Mouse (Mus musculus) hindbrain, embryonic 11.5 days (tissue): ENCODE results near the gene Gstm3. TPM values are rescaled to one million over a fixed set of nuclear protein-coding genes. Genes with fewer than 3 reads are reported as not detected.
"Not testable (repeated sequence)": the region's sequence is repeated elsewhere in the genome, so short reads cannot be mapped to it uniquely, and the experiment has no call there.

ENCODE experiments used
- ATAC-seq: fragments of 200-750 bp; cut with Nextera tagmentation; 2 replicates; pipeline ENCODE4 v1.8.0; 2017; ENCODE audit warnings: mild to moderate bottlenecking, moderate TSS enrichment, moderate library complexity; ENCODE audit not compliant: low FRiP score
- DNase-seq: peaks from one replicate; pipeline ENCODE4 v3.0.0-alpha.2; 2015; ENCODE audit warnings: low spot score
- H3K27ac ChIP-seq: fragments of 300-500 bp; sonication (generic); 2 replicates; pipeline ENCODE4 v1.5.1; 2014; ENCODE audit warnings: mild to moderate bottlenecking, low read depth, low read length
- H3K27me3 ChIP-seq: fragments of 300-500 bp; sonication (generic); 2 replicates; pipeline ENCODE4 v1.6.1; 2014; ENCODE audit warnings: mild to moderate bottlenecking, low read length, moderate library complexity, mixed read lengths; ENCODE audit not compliant: control insufficient read depth, insufficient read depth
- H3K36me3 ChIP-seq: fragments of 300-500 bp; sonication (generic); 2 replicates; pipeline ENCODE4 v1.6.1; 2014; ENCODE audit warnings: mild to moderate bottlenecking, low read length, moderate library complexity, mixed read lengths; ENCODE audit not compliant: control insufficient read depth, insufficient read depth
- H3K4me1 ChIP-seq: fragments of 300-500 bp; sonication (generic); replicated peaks from 2 replicates; pipeline ENCODE4 v1.6.1; 2014; ENCODE audit warnings: low read length, mixed read lengths; ENCODE audit not compliant: control insufficient read depth, insufficient read depth
- H3K4me2 ChIP-seq: fragments of 300-500 bp; sonication (generic); replicated peaks from 2 replicates; pipeline ENCODE4 v1.6.1; 2014; ENCODE audit warnings: mild to moderate bottlenecking, low read depth, low read length
- H3K4me3 ChIP-seq: fragments of 300-500 bp; sonication (generic); 2 replicates; pipeline ENCODE4 v1.5.1; 2014; ENCODE audit warnings: low read depth, low read length
- H3K9ac ChIP-seq: fragments of 300-500 bp; sonication (generic); 2 replicates; pipeline ENCODE4 v1.6.1; 2014; ENCODE audit warnings: low read depth, low read length
- H3K9me3 ChIP-seq: fragments of 300-500 bp; sonication (generic); 2 replicates; pipeline ENCODE4 v1.6.1; 2016; ENCODE audit warnings: low read length; ENCODE audit not compliant: control insufficient read depth
- WGBS: fragments of 180-500 bp; shearing (Covaris S2); extraction: QIAGEN DNeasy Blood & Tissue Kit; methylation state at CpG from one replicate; pipeline ENCODE4 v1.1.7; 2014; 5-methylcytosine and 5-hydroxymethylcytosine counted together
- polyA plus RNA-seq: library from polyadenylated mRNA; unstranded; fragments of >200 nt; fragmentation: Nextera tagmentation; extraction: Ambion mirVana; gene quantifications from 2 replicates; pipeline ENCODE4 v1.2.1, GENCODE M21; 2014

Gene Gstm3
- not detected in 2 replicates for polyA plus RNA-seq

DNA sequence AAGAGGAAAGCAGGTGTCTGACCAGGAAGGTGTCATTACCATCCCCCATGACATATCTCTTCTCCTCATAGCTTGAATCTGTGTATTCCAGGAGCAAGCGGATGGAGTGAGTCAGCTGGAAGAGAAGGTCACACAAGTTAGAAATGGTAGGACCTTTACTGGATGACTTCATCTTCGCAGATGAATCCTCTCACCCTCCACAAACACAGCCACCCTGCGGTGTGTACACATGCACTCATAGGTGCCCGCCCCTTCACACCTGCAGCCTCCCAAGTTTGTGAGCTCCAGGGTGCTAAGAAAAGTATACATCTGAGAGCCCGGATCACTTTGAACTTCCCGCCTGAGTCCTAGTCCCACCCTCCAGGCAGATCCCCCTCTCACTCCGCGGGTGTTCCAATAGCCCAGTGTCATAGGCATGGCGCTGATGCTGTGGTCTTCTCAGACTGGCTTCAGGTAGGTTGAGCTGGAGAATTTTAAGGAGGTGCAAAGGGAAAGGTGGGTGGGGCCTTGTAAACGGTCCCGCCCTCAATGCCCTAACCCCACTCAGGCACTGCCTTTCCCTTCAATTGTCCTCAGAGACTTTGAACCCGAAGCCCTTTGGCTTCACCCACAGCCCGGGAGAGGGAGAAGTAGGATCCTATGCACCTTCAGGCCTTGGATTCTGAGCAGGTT lies at the start of gene Gstm3:
Gene Gstm3 (minus strand): TSS at position 560 of the 672 bp plus-strand sequence.
- H3K36me3 ChIP-seq: no peaks in the 10 kb centered on the region
- no peak within 1 kb of the TSS for H3K9ac ChIP-seq
- no peak within 1 kb of the TSS for H3K4me3 ChIP-seq
- 60% methylated on average over 13 of the region's 13 CpGs for WGBS
- DNase-seq: no peak
- no peaks in the 10 kb centered on the region for H3K9me3 ChIP-seq
- H3K27ac ChIP-seq: no peak within 1 kb of the TSS
- no peaks in the 10 kb centered on the region for H3K4me1 ChIP-seq
- H3K4me2 ChIP-seq: no peak within 1 kb of the TSS
- ATAC-seq: no peak
- H3K27me3 ChIP-seq: no peaks in the 10 kb centered on the region

DNA sequence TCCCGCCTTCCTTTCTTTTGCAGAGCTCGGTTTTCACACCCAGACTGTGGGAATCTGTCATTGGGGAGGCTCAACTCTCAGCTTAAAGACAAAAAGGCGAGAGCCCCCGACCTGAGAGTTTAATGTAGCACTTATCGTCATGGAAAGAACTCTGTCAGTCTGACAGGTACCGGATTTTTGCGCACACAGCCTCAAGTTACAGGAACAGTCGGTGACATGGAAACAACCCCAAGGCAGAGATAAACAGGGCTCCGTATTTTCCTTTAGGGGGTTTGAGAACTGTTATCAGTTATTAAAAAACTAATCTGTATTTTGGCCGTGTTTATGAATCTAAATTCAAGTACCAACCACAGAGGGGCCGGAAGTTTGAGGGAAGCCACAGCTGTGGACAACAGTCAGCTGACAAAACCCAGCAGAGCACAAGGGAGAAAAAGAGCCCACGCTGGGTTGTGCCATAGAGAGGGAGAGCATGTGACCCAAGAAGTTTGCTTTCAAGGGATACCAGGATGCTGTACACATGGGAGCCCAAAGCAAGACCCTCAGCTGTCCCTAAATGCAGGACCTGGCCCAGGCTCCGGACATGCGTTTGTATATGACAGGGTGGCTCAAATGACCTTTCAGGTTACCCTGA lies 49.2 kb upstream of the Gstm3 start:
- Histone ChIP-seq H3K4me2 (peak overlapping the region; percentile 72), H3K36me3 (no peaks in the 10 kb centered on the region), H3K4me3 (peak overlapping the region; percentile 43), H3K9ac (no peak overlapping the region; the same call in 1 of the 2 replicates), H3K4me1 (0 out of 2 replicates have a peak, but pooled peaks cover 3% of the 10 kb centered on the region), H3K9me3 (no peaks in the 10 kb centered on the region), H3K27ac (no peak overlapping the region), H3K27me3 (no peaks in the 10 kb centered on the region)
- ATAC-seq: no peak
- 35% methylated on average over 14 of the region's 14 CpGs for WGBS
- DNase-seq: no peak

GRCm38 (mm10) chr3:108017473-108018189 lies 48.5 kb upstream of the Gstm3 start, which contains the start of gene Gstm1:
TSS of gene Gstm1 (minus strand) at chr3:108017973.
- WGBS: under 1% methylated on average over 31 of the region's 31 CpGs
- H3K27me3 ChIP-seq: no peaks in the 10 kb centered on the region
- H3K9ac ChIP-seq: peak within 1 kb of the TSS; percentile 33; the same call in 1 of the 2 replicates
- 0 out of 2 replicates have a peak within 1 kb of the TSS, but pooled peaks have one; percentile 30 for H3K27ac ChIP-seq
- H3K4me1 ChIP-seq: 0 out of 2 replicates have a peak, but pooled peaks cover 3% of the 10 kb centered on the region
- H3K9me3 ChIP-seq: no peaks in the 10 kb centered on the region
- H3K36me3 ChIP-seq: no peaks in the 10 kb centered on the region
- ATAC-seq: peak; percentile 97
- peak within 1 kb of the TSS; percentile 43 for H3K4me3 ChIP-seq
- H3K4me2 ChIP-seq: peak within 1 kb of the TSS; percentile 72
- peak; percentile 93 for DNase-seq

DNA sequence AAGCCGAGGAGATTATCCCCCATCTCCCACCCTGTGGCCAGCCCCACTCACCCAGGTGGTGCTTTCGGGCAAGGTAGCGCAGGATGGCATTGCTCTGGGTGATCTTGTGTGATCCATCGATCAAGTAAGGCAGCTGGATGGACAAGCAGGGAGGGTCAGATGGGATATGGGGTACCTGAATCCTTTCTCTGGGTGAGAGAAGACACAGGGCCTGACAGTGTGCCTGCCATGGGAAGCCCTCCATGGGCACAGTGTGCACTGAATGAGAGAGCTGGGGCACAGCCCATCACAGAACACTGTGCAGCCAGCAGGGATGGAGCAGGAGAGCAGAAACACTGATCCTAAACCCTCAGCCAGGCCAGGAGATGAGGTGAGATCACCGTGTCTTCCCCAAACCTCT lies 47.4 kb upstream of the Gstm3 start:
- H3K9me3 ChIP-seq, ATAC-seq, DNase-seq, H3K4me2 ChIP-seq, H3K36me3 ChIP-seq, H3K27ac ChIP-seq, H3K27me3 ChIP-seq, H3K4me1 ChIP-seq, H3K9ac ChIP-seq, H3K4me3 ChIP-seq: not testable (repeated sequence)
- WGBS: 95% methylated on average over 5 of the region's 5 CpGs

GRCm38 (mm10) chr3:108014974-108015346 lies 45.9 kb upstream of the Gstm3 start:
- no peak for DNase-seq
- H3K27ac ChIP-seq: no peak overlapping the region
- 86% methylated on average over 2 of the region's 2 CpGs for WGBS

DNA sequence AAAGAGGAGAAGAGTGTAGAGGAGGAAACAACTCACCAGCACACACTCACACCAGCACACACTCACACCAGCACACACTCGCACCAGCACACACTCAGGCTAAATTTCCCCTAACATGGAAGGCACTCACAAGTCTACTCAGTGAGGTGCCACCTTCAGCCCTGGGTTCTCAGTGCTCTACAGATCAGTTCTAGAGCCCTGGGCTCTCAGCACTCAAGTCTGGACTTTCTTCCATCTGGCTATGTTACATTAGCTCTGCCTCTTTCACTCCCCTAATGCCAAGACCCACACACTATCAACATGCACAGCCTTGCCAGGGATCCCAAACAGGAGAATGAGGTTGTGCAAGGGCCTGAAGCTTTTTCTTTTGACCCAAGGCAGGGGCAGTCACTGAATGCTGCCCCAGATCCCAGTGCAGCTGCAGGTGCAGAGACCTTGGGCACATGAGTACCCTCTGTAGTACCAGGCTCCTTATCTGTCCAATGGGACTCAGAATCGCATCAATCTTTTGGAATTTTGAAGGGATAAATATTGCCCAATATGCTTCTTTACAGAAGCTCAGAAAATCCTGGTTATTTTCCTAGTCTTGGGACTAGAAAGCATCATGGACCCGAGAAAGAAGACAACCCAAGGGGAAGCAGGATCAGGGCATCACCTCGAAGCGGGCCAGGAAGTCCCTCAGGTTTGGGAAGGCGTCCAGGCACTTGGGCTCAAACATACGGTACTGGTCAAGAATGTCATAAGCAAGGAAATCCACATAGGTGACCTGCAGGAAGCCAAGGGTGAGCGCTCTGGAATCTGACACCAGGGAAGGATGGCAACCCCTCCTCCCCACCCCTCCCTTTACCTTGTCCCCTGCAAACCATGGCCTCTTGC lies 45.3 kb upstream of the Gstm3 start:
- Histone ChIP-seq H3K36me3 (no peaks in the 10 kb centered on the region), H3K9me3 (no peaks in the 10 kb centered on the region), H3K9ac (no peak overlapping the region), H3K4me2 (no peak overlapping the region), H3K4me1 (0 out of 2 replicates have a peak, but pooled peaks cover 3% of the 10 kb centered on the region), H3K4me3 (no peak overlapping the region), H3K27me3 (no peaks in the 10 kb centered on the region), H3K27ac (no peak overlapping the region)
- ATAC-seq (no peak), DNase-seq (no peak)
- WGBS: 77% methylated on average over 8 of the region's 8 CpGs

More at GRCm38 (mm10) chr3:108014974-108015346, 45.9 kb upstream of the Gstm3 start:
- no peak overlapping the region for H3K4me3 ChIP-seq
- H3K36me3 ChIP-seq: no peaks in the 10 kb centered on the region
- H3K9me3 ChIP-seq: no peaks in the 10 kb centered on the region
- H3K27me3 ChIP-seq: no peaks in the 10 kb centered on the region
- H3K9ac ChIP-seq: no peak overlapping the region
- no peak overlapping the region for H3K4me2 ChIP-seq
- H3K4me1 ChIP-seq: 0 out of 2 replicates have a peak, but pooled peaks cover 3% of the 10 kb centered on the region
- ATAC-seq: no peak

- Histone ChIP-seq H3K36me3 (no peaks in the 10 kb centered on the region), H3K4me1 (0 out of 2 replicates have a peak, but pooled peaks cover 3% of the 10 kb centered on the region), H3K27ac (no peak overlapping the region), H3K4me3 (no peak overlapping the region), H3K9me3 (no peaks in the 10 kb centered on the region), H3K27me3 (no peaks in the 10 kb centered on the region), H3K4me2 (no peak overlapping the region), H3K9ac (no peak overlapping the region)
- DNase-seq (no peak), ATAC-seq (no peak)
- 86% methylated on average over 4 of the region's 4 CpGs for WGBS
These were observed 44.3 kb upstream of the Gstm3 start for GRCm38 (mm10) chr3:108013331-108013871.

DNA sequence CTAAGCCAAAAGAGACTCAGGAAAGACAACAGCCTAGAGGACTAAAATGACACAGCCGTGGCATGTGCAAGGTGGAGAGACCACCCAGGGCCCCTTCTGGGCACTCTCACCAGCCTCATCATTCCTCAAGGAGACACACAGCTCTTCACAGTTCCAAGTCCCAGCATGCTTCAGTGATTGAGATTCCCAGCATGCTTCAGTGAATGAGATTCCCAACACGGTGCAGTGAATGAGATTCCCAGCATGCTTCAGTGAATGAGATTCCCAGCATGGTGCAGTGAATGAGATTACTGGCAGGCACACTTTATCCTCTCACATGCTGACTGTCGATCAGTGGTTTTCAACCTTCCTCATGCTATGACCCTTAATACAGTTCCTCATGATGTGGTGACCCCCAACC lies 42.5 kb upstream of the Gstm3 start:
- Histone ChIP-seq H3K9ac (no peak overlapping the region), H3K4me3 (no peak overlapping the region), H3K27me3 (no peaks in the 10 kb centered on the region), H3K9me3 (no peaks in the 10 kb centered on the region), H3K4me1 (no peaks in the 10 kb centered on the region), H3K27ac (no peak overlapping the region), H3K4me2 (no peak overlapping the region), H3K36me3 (no peaks in the 10 kb centered on the region)
- 63% methylated on average over 3 of the region's 3 CpGs for WGBS
- peak; percentile 15 for DNase-seq
- peak; percentile 61 for ATAC-seq
